Comparison of ENCODE assay signal across 8 mouse cellular contexts in the genomic region with DNA sequence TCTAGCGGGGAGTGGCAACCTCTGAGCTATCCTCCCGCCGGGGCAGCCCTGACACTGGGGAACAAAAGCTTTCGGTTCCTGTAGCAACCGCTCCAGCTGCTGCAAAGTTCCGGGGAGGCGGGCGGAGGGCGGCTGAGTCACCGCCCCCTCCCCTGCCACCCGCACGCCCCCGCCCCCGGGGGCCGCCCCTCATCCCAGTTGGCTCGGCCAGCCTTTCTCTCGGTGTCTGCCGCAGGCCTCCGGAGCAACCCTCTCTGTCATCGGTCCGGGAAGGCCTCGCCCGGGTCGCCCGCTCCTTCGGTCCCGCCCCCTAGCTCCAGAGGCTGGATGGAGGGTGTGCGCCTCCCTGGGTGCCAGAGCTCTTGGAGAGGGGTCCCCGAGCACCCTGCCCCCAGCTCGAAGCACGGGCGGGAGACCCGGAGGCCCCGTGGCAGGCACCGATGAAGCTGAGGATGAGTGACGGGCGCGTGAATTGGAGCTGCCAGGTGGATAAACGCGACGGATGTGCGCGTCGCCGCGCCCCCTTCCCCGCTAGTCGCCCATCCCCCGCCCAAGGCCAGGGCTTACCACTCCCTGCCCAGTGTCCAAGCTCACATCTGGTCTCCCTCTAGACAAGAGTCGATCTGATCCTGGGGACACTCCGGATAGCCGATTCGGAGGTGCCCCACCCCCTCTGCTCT. TPM values are rescaled to one million over a fixed set of nuclear protein-coding genes. Genes with fewer than 3 reads are reported as not detected.
DNase-seq lines count a peak whose midpoint lies in the region; ATAC-seq and TF ChIP-seq lines count a peak whose summit lies in the region.

No protein-coding gene starts in this region.

- H3K9me3 ChIP-seq in forebrain, embryonic 10.5 days = no peaks in the 10 kb centered on the region
- no peaks in the 10 kb centered on the region for H3K9me3 ChIP-seq in hindbrain, embryonic 12.5 days (replicated peaks)
- H3K9me3 ChIP-seq in liver, embryonic 14.5 days (ENCODE audit: control insufficient read depth, low read length) = no peaks in the 10 kb centered on the region

- WGBS in forebrain, embryonic 10.5 days = under 1% methylated on average over 53 of the region's 53 CpGs
- under 1% methylated on average over 50 of the region's 53 CpGs for WGBS in hindbrain, embryonic 12.5 days
- 1% methylated on average over 52 of the region's 53 CpGs for WGBS in liver, embryonic 14.5 days (ENCODE audit: insufficient replicate concordance)

- no peak for ATAC-seq in cerebellum, adult (ENCODE audit: insufficient number of reproducible peaks, low FRiP score, low TSS enrichment)
- peak; percentile 23 for ATAC-seq in hindbrain, embryonic 12.5 days (ENCODE audit: low FRiP score)
- no peak for ATAC-seq in liver, embryonic 14.5 days (ENCODE audit: insufficient read depth)

- TF ChIP-seq CTCF in liver, embryonic 14.5 days (IDR thresholded peaks at IDR 0.05; ENCODE audit: low read depth) = no peak

- peak overlapping the region; percentile 63 for H3K4me3 ChIP-seq in forebrain, embryonic 10.5 days
- peak overlapping the region; percentile 40 for H3K4me3 ChIP-seq in hindbrain, embryonic 12.5 days
- H3K4me3 ChIP-seq in liver, embryonic 14.5 days (ENCODE audit: insufficient read depth in 1 of 2, low read depth in 2 of 2, low read length in 2 of 2) = peak overlapping the region in 1 of 2 experiments; percentile 39; a peak in 2 of 4 replicates

- TF ChIP-seq EP300 in liver, embryonic 14.5 days (IDR thresholded peaks at IDR 0.05; ENCODE audit: low read depth) = no peak

- peak; percentile 42 for DNase-seq in cerebellum, adult 11-12 months
- peak; percentile 37 for DNase-seq in T-cell, adult 2 months (ENCODE audit: low spot score)
- peak; percentile 64 for DNase-seq in forebrain, embryonic 10.5 days (ENCODE audit: extremely low spot score, low spot score)
- no peak for DNase-seq in liver, embryonic 14.5 days (ENCODE audit: low read depth in 3 of 3, low spot score in 3 of 3)
- DNase-seq in naive thymus-derived CD4-positive, alpha-beta T cell, adult 2 months (ENCODE audit: low read depth) = peak; percentile 59
- peak; percentile 31 for DNase-seq in urinary bladder, adult 2 months (ENCODE audit: low spot score)

- peaks cover 72% of the 10 kb centered on the region for H3K4me1 ChIP-seq in forebrain, embryonic 10.5 days
- peaks cover 56% of the 10 kb centered on the region for H3K4me1 ChIP-seq in hindbrain, embryonic 12.5 days
- no peaks in the 10 kb centered on the region for H3K4me1 ChIP-seq in liver, embryonic 14.5 days (replicated peaks; ENCODE audit: control insufficient read depth in 2 of 2, insufficient read depth in 2 of 2, low read length in 1 of 2)

- no peaks in the 10 kb centered on the region; the same call in 1 of the 2 replicates for H3K36me3 ChIP-seq in forebrain, embryonic 10.5 days (replicated peaks)
- peaks cover 9% of the 10 kb centered on the region for H3K36me3 ChIP-seq in hindbrain, embryonic 12.5 days
- no peaks in the 10 kb centered on the region for H3K36me3 ChIP-seq in liver, embryonic 14.5 days (replicated peaks; ENCODE audit: control insufficient read depth, insufficient read depth, low read depth)

- H3K9ac ChIP-seq in hindbrain, embryonic 12.5 days = peak overlapping the region; percentile 65
- no peak overlapping the region for H3K9ac ChIP-seq in liver, embryonic 14.5 days (replicated peaks)

- peak overlapping the region; percentile 91 for H3K4me2 ChIP-seq in hindbrain, embryonic 12.5 days (replicated peaks)
- peak overlapping the region; percentile 38 for H3K4me2 ChIP-seq in liver, embryonic 14.5 days (ENCODE audit: low read depth)

- peak overlapping the region; percentile 78 for H3K27ac ChIP-seq in forebrain, embryonic 10.5 days
- H3K27ac ChIP-seq in hindbrain, embryonic 12.5 days = peak overlapping the region; percentile 62
- H3K27ac ChIP-seq in liver, embryonic 14.5 days = no peak overlapping the region

- H3K27me3 ChIP-seq in forebrain, embryonic 10.5 days (ENCODE audit: poor library complexity, severe bottlenecking) = peaks cover 97% of the 10 kb centered on the region
- H3K27me3 ChIP-seq in hindbrain, embryonic 12.5 days = peaks cover 43% of the 10 kb centered on the region
- peaks cover 64% of the 10 kb centered on the region for H3K27me3 ChIP-seq in liver, embryonic 14.5 days (ENCODE audit: control insufficient read depth, insufficient read depth, low read length)

RNA-seq across cellular contexts. Expression of gene Adgrb2, which starts 3.3 kb away (rescaled TPM):
- 0.84 and 1.4 TPM in 2 replicates for polyA plus RNA-seq in forebrain, embryonic 10.5 days (2016; fragmentation: Nextera tagmentation; extraction: Ambion mirVana)
- polyA plus RNA-seq in hindbrain, embryonic 12.5 days (2016; fragmentation: Nextera tagmentation; extraction: Ambion mirVana) = 10.3 and 12.6 TPM in 2 replicates
- 0.22 and 0.24 TPM in 2 replicates for polyA plus RNA-seq in liver, embryonic 14.5 days (2012; rRNA removed)
- polyA plus RNA-seq in liver, embryonic 14.5 days (2014; fragmentation: Nextera tagmentation; extraction: Ambion mirVana) = 0.15 TPM in 1 of 2 replicates, not detected in the other
- 4.0 and 5.4 TPM in 2 replicates for polyA plus RNA-seq in urinary bladder, adult 2 months (2012; rRNA removed)

RNA-seq across cellular contexts. Expression of gene Spocd1, which starts 58.9 kb away (rescaled TPM):
- polyA plus RNA-seq in forebrain, embryonic 10.5 days (2016; fragmentation: Nextera tagmentation; extraction: Ambion mirVana) = not detected in 2 replicates
- polyA plus RNA-seq in hindbrain, embryonic 12.5 days (2016; fragmentation: Nextera tagmentation; extraction: Ambion mirVana) = 0.06 TPM in 1 of 2 replicates, not detected in the other
- 0.03 TPM in 1 of 2 replicates, not detected in the other for polyA plus RNA-seq in liver, embryonic 14.5 days (2012; rRNA removed)
- polyA plus RNA-seq in liver, embryonic 14.5 days (2014; fragmentation: Nextera tagmentation; extraction: Ambion mirVana) = 0.11 TPM in 1 of 2 replicates, not detected in the other
- polyA plus RNA-seq in urinary bladder, adult 2 months (2012; rRNA removed) = not detected in 2 replicates

RNA-seq across cellular contexts. Expression of gene Col16a1, which starts 59.7 kb away (rescaled TPM):
- 2.3 and 2.4 TPM in 2 replicates for polyA plus RNA-seq in forebrain, embryonic 10.5 days (2016; fragmentation: Nextera tagmentation; extraction: Ambion mirVana)
- polyA plus RNA-seq in hindbrain, embryonic 12.5 days (2016; fragmentation: Nextera tagmentation; extraction: Ambion mirVana) = 29.8 and 32.5 TPM in 2 replicates
- 2.0 and 3.0 TPM in 2 replicates for polyA plus RNA-seq in liver, embryonic 14.5 days (2012; rRNA removed)
- 1.5 and 2.3 TPM in 2 replicates for polyA plus RNA-seq in liver, embryonic 14.5 days (2014; fragmentation: Nextera tagmentation; extraction: Ambion mirVana)
- 97.7 and 118 TPM in 2 replicates for polyA plus RNA-seq in urinary bladder, adult 2 months (2012; rRNA removed)

Comparison
In these comparisons a context has a peak if more than half of its experiments do, and no peak if none do; other contexts are left out.
1. DNase-seq: peak in cerebellum, adult 11-12 months (single experiment), T-cell, adult 2 months (single experiment), forebrain, embryonic 10.5 days (single experiment), naive thymus-derived CD4-positive, alpha-beta T cell, adult 2 months (single experiment) and urinary bladder, adult 2 months (single experiment); none in liver, embryonic 14.5 days (0 of 3).